Mouse (Mus musculus) limb, embryonic 11.5 days (tissue): Measurements from ENCODE around the gene Tcte2. TPM values are rescaled to one million over a fixed set of nuclear protein-coding genes. Genes with fewer than 3 reads are reported as not detected.
A peak's percentile ranks its signal among the peaks of the same experiment; 100 is the strongest.
"Not testable (repeated sequence)": the region's sequence is repeated elsewhere in the genome, so short reads cannot be mapped to it uniquely, and the experiment has no call there.

Experiments used
- ATAC-seq: fragments of 200-750 bp; cut with Nextera tagmentation; 2 replicates; pipeline ENCODE4 v1.8.0; 2017; ENCODE audit warnings: low read depth; ENCODE audit not compliant: insufficient number of reproducible peaks, low FRiP score, low TSS enrichment
- DNase-seq: peaks from one replicate; pipeline ENCODE4 v3.0.0-alpha.2; 2015; ENCODE audit warnings: low spot score
- H3K27ac ChIP-seq: fragments of 300-500 bp; sonication (generic); replicated peaks from 2 replicates; pipeline ENCODE4 v1.5.1; 2014; ENCODE audit warnings: low read depth, mild to moderate bottlenecking, low read length
- H3K27me3 ChIP-seq: fragments of 300-500 bp; sonication (generic); 2 replicates; pipeline ENCODE4 v1.6.1; 2014; ENCODE audit warnings: mild to moderate bottlenecking, low read length, mixed read lengths; ENCODE audit not compliant: control insufficient read depth, insufficient read depth
- H3K36me3 ChIP-seq: fragments of 300-500 bp; sonication (generic); 2 replicates; pipeline ENCODE4 v1.6.1; 2014; ENCODE audit warnings: mild to moderate bottlenecking, low read length, moderate library complexity, mixed read lengths; ENCODE audit not compliant: control insufficient read depth, insufficient read depth
- H3K4me1 ChIP-seq: fragments of 300-500 bp; sonication (generic); 2 replicates; pipeline ENCODE4 v1.6.1; 2014; ENCODE audit warnings: low read length, mixed read lengths; ENCODE audit not compliant: control insufficient read depth, insufficient read depth
- H3K4me2 ChIP-seq: fragments of 300-500 bp; sonication (generic); 2 replicates; pipeline ENCODE4 v1.6.1; 2014; ENCODE audit warnings: low read depth, mild to moderate bottlenecking, moderate library complexity; ENCODE audit not compliant: severe bottlenecking
- H3K4me3 ChIP-seq: fragments of 300-500 bp; sonication (generic); 2 replicates; pipeline ENCODE4 v1.5.1; 2014; ENCODE audit warnings: low read depth, low read length
- H3K9ac ChIP-seq: fragments of 300-500 bp; sonication (generic); 2 replicates; pipeline ENCODE4 v1.6.1; 2014; ENCODE audit warnings: mild to moderate bottlenecking, low read length
- H3K9me3 ChIP-seq: fragments of 300-500 bp; sonication (generic); 2 replicates; pipeline ENCODE4 v1.6.1; 2016; ENCODE audit warnings: low read length; ENCODE audit not compliant: control insufficient read depth
- WGBS: fragments of 180-500 bp; shearing (Covaris S2); extraction: QIAGEN DNeasy Blood & Tissue Kit; methylation state at CpG from one replicate; pipeline ENCODE4 v1.1.7; 2014; 5-methylcytosine and 5-hydroxymethylcytosine counted together
- polyA plus RNA-seq: library from polyadenylated mRNA; unstranded; fragments of >200 nt; fragmentation: Nextera tagmentation; extraction: Ambion mirVana; gene quantifications from 2 replicates; pipeline ENCODE4 v1.2.1, GENCODE M21; 2014

The Tcte2 gene
- 4.1 and 4.5 TPM in 2 replicates for polyA plus RNA-seq

GRCm38 (mm10) chr17:13761179-13761913 lies at the start of gene Tcte2:
TSS of gene Tcte2 (minus strand) at chr17:13761825.
- Histone ChIP-seq H3K27me3 (no peaks in the 10 kb centered on the region), H3K36me3 (no peaks in the 10 kb centered on the region), H3K9me3 (no peaks in the 10 kb centered on the region), H3K9ac (peak within 1 kb of the TSS; percentile 79), H3K4me3 (peak within 1 kb of the TSS; percentile 85), H3K27ac (peak within 1 kb of the TSS; percentile 77; the same call in 1 of the 2 replicates), H3K4me2 (peak within 1 kb of the TSS; percentile 100), H3K4me1 (0 out of 2 replicates have a peak, but pooled peaks cover 3% of the 10 kb centered on the region)
- DNase-seq (peak; percentile 63), ATAC-seq (peak; percentile 46)
- WGBS: under 1% methylated on average over 70 of the region's 74 CpGs

- Histone ChIP-seq H3K4me1 (no peaks in the 10 kb centered on the region), H3K9ac (no peak overlapping the region), H3K36me3 (peaks cover 6% of the 10 kb centered on the region; the same call in 1 of the 2 replicates), H3K4me2 (no peak overlapping the region), H3K27ac (no peak overlapping the region), H3K4me3 (no peak overlapping the region), H3K27me3 (no peaks in the 10 kb centered on the region), H3K9me3 (no peaks in the 10 kb centered on the region)
- 97% methylated on average over 1 of the region's 1 CpGs for WGBS
- DNase-seq (no peak), ATAC-seq (no peak)
Measured at GRCm38 (mm10) chr17:13806016-13806415, 44.4 kb upstream of the Tcte2 start.

- Histone ChIP-seq H3K27ac (no peak overlapping the region), H3K9ac (no peak overlapping the region), H3K9me3 (no peaks in the 10 kb centered on the region), H3K4me3 (no peak overlapping the region), H3K27me3 (no peaks in the 10 kb centered on the region), H3K4me1 (no peaks in the 10 kb centered on the region), H3K4me2 (no peak overlapping the region), H3K36me3 (peaks cover under 1% of the 10 kb centered on the region; the same call in 1 of the 2 replicates)
- 92% methylated on average over 2 of the region's 2 CpGs for WGBS
- ATAC-seq (no peak), DNase-seq (no peak)
Measured at GRCm38 (mm10) chr17:13802836-13803408, 41.3 kb upstream of the Tcte2 start.

GRCm38 (mm10) chr17:13797691-13798090 lies 36.1 kb upstream of the Tcte2 start:
- Histone ChIP-seq H3K4me2 (no peak overlapping the region), H3K27ac (no peak overlapping the region), H3K4me3 (no peak overlapping the region), H3K9ac (no peak overlapping the region), H3K9me3 (no peaks in the 10 kb centered on the region), H3K27me3 (no peaks in the 10 kb centered on the region), H3K36me3 (no peaks in the 10 kb centered on the region), H3K4me1 (no peaks in the 10 kb centered on the region)
- 66% methylated on average over 1 of the region's 1 CpGs for WGBS
- ATAC-seq: no peak
- no peak for DNase-seq

- not testable (repeated sequence) for H3K9me3 ChIP-seq, H3K27me3 ChIP-seq, DNase-seq, H3K4me3 ChIP-seq, H3K9ac ChIP-seq, H3K27ac ChIP-seq, H3K4me2 ChIP-seq, H3K4me1 ChIP-seq, H3K36me3 ChIP-seq, ATAC-seq
- WGBS: 91% methylated on average over 2 of the region's 2 CpGs
Measured at GRCm38 (mm10) chr17:13790033-13790432, 28.4 kb upstream of the Tcte2 start.

- 91% methylated on average over 1 of the region's 1 CpGs for WGBS
- ATAC-seq (no peak), DNase-seq (no peak)
- H3K27ac ChIP-seq: no peak overlapping the region
- H3K4me1 ChIP-seq: no peaks in the 10 kb centered on the region
- H3K9ac ChIP-seq: no peak overlapping the region
- no peak overlapping the region for H3K4me3 ChIP-seq
- no peaks in the 10 kb centered on the region for H3K27me3 ChIP-seq
- H3K36me3 ChIP-seq: no peaks in the 10 kb centered on the region
- no peak overlapping the region for H3K4me2 ChIP-seq
- H3K9me3 ChIP-seq: no peaks in the 10 kb centered on the region
Measured at GRCm38 (mm10) chr17:13783469-13783868, 21.8 kb upstream of the Tcte2 start.

GRCm38 (mm10) chr17:13781948-13782347 lies 20.3 kb upstream of the Tcte2 start:
- no peak overlapping the region for H3K9ac ChIP-seq
- WGBS: 93% methylated on average over 5 of the region's 5 CpGs
- H3K4me1 ChIP-seq: no peaks in the 10 kb centered on the region
- H3K36me3 ChIP-seq: no peaks in the 10 kb centered on the region
- no peak for DNase-seq
- H3K4me2 ChIP-seq: no peak overlapping the region
- H3K4me3 ChIP-seq: no peak overlapping the region
- H3K9me3 ChIP-seq: no peaks in the 10 kb centered on the region
- H3K27ac ChIP-seq: no peak overlapping the region
- no peaks in the 10 kb centered on the region for H3K27me3 ChIP-seq
- no peak for ATAC-seq

GRCm38 (mm10) chr17:13778865-13779264 lies 17.2 kb upstream of the Tcte2 start:
- WGBS: 93% methylated on average over 1 of the region's 1 CpGs
- ATAC-seq: no peak
- no peaks in the 10 kb centered on the region for H3K27me3 ChIP-seq

More at GRCm38 (mm10) chr17:13778865-13779264, 17.2 kb upstream of the Tcte2 start:
- DNase-seq: no peak
- H3K9ac ChIP-seq: no peak overlapping the region
- H3K4me2 ChIP-seq: no peak overlapping the region
- H3K27ac ChIP-seq: no peak overlapping the region
- H3K4me1 ChIP-seq: no peaks in the 10 kb centered on the region
- H3K36me3 ChIP-seq: no peaks in the 10 kb centered on the region
- no peak overlapping the region for H3K4me3 ChIP-seq
- no peaks in the 10 kb centered on the region for H3K9me3 ChIP-seq
